20 mouse cellular contexts compared by ENCODE assay signal in the genomic region with DNA sequence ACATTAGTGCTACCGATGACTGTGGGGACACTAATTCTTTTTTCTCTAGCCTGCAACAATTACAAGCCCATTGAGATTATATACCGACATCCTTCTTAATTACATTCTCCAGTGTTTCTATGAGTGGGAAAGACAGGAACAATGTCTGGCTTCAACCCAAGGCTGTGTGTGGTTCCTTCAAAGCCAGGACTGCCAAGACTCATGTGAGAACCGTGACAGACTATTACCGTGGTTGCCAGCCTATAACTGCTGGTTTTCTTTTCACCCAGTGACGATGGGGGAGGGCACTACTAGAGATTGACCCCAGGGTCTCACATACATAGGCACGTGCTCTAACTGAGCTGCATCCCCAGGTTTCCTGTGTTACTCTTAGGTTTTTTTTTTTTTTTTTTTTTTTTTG. TPM values are rescaled to one million over a fixed set of nuclear protein-coding genes. Genes with fewer than 3 reads are reported as not detected.
DNase-seq lines count a peak whose midpoint lies in the region; ATAC-seq lines count a peak whose summit lies in the region.
"Had no signal": no experiment of that assay in that cellular context is flagged by ENCODE, and none has a peak within 500 bp of the region (broad histone marks: within the 10 kb centered on the region; RNA-seq: fewer than 3 reads in every experiment).

No protein-coding gene starts in this region.

- DNase-seq in embryonic facial prominence, embryonic 14.5 days (ENCODE audit: low spot score): peak; percentile 67
- DNase-seq in embryonic facial prominence, embryonic 10.5 days (ENCODE audit: low spot score): no peak
- DNase-seq in hindbrain, embryonic 14.5 days (ENCODE audit: low spot score): peak; percentile 31
- no peak for DNase-seq in hindbrain, embryonic 10.5 days (ENCODE audit: low spot score)
- no peak for DNase-seq in midbrain, embryonic 11.5 days (ENCODE audit: low spot score, missing footprints)
- DNase-seq in Muller cell, postnatal 12 days (ENCODE audit: inconsistent ontology term): peak; percentile 64
- no peak for DNase-seq in gastrocnemius, postnatal 14 days
- DNase-seq: adrenal gland, postnatal 25 days; cerebellum, adult 18-20 months; gastrocnemius, postnatal 25 days; right cerebral cortex, adult 18-20 months had no signal

- peak; percentile 44; the same call in 1 of the 2 replicates for ATAC-seq in embryonic facial prominence, embryonic 14.5 days (ENCODE audit: low read depth)
- ATAC-seq in hindbrain, embryonic 14.5 days (ENCODE audit: low FRiP score): no peak
- ATAC-seq in midbrain, embryonic 12.5 days (ENCODE audit: low FRiP score, low read depth): 0 out of 2 replicates have a peak, but pooled peaks have one; percentile 9
- no peak for ATAC-seq in midbrain, embryonic 11.5 days (ENCODE audit: low FRiP score)
- ATAC-seq: CD4-positive, CD25-positive, alpha-beta regulatory T cell, adult 4 months; intestine, postnatal 0 days; liver, embryonic 12.5 days had no signal

- H3K9me3 ChIP-seq in embryonic facial prominence, embryonic 14.5 days (ENCODE audit: control insufficient read depth, low read length): peaks cover 5% of the 10 kb centered on the region; the same call in 1 of the 2 replicates
- peaks cover 4% of the 10 kb centered on the region; the same call in 1 of the 2 replicates for H3K9me3 ChIP-seq in embryonic facial prominence, embryonic 10.5 days
- peaks cover 13% of the 10 kb centered on the region for H3K9me3 ChIP-seq in hindbrain, embryonic 14.5 days (ENCODE audit: control insufficient read depth, low read length)
- peaks cover 37% of the 10 kb centered on the region for H3K9me3 ChIP-seq in hindbrain, embryonic 10.5 days
- H3K9me3 ChIP-seq in midbrain, embryonic 12.5 days: peaks cover 4% of the 10 kb centered on the region; the same call in 1 of the 2 replicates
- H3K9me3 ChIP-seq in midbrain, embryonic 11.5 days (ENCODE audit: control insufficient read depth, low read length): no peaks in the 10 kb centered on the region
- H3K9me3 ChIP-seq: hindbrain, embryonic 15.5 days; lung, embryonic 15.5 days had no signal

- no peaks in the 10 kb centered on the region for H3K27me3 ChIP-seq in embryonic facial prominence, embryonic 14.5 days (replicated peaks; ENCODE audit: control insufficient read depth, insufficient read depth, low read length)
- H3K27me3 ChIP-seq in embryonic facial prominence, embryonic 10.5 days (replicated peaks; ENCODE audit: low read depth, poor library complexity, severe bottlenecking): no peaks in the 10 kb centered on the region
- no peaks in the 10 kb centered on the region for H3K27me3 ChIP-seq in hindbrain, embryonic 14.5 days (ENCODE audit: control insufficient read depth, insufficient read depth, low read length)
- H3K27me3 ChIP-seq in hindbrain, embryonic 10.5 days (ENCODE audit: insufficient read depth, poor library complexity, severe bottlenecking): no peaks in the 10 kb centered on the region
- no peaks in the 10 kb centered on the region for H3K27me3 ChIP-seq in midbrain, embryonic 12.5 days
- H3K27me3 ChIP-seq in midbrain, embryonic 11.5 days (ENCODE audit: control insufficient read depth, insufficient read depth, low read length): no peaks in the 10 kb centered on the region
- H3K27me3 ChIP-seq: hindbrain, embryonic 15.5 days; limb, embryonic 12.5 days; liver, embryonic 12.5 days; lung, embryonic 15.5 days had no signal

- 61% methylated on average over 6 of the region's 6 CpGs for WGBS in embryonic facial prominence, embryonic 14.5 days
- 85% methylated on average over 6 of the region's 6 CpGs for WGBS in embryonic facial prominence, embryonic 10.5 days
- WGBS in hindbrain, embryonic 14.5 days: 48% methylated on average over 6 of the region's 6 CpGs
- 86% methylated on average over 6 of the region's 6 CpGs for WGBS in hindbrain, embryonic 10.5 days
- 76% methylated on average over 6 of the region's 6 CpGs for WGBS in midbrain, embryonic 12.5 days
- WGBS in midbrain, embryonic 11.5 days: 90% methylated on average over 6 of the region's 6 CpGs

- no peak overlapping the region for H3K9ac ChIP-seq in embryonic facial prominence, embryonic 14.5 days (ENCODE audit: low read depth, low read length)
- H3K9ac ChIP-seq in hindbrain, embryonic 14.5 days: no peak overlapping the region
- H3K9ac ChIP-seq in midbrain, embryonic 12.5 days (replicated peaks): no peak overlapping the region
- H3K9ac ChIP-seq in midbrain, embryonic 11.5 days (ENCODE audit: low read length): no peak overlapping the region
- H3K9ac ChIP-seq: hindbrain, embryonic 15.5 days; limb, embryonic 12.5 days; liver, embryonic 12.5 days; lung, embryonic 15.5 days had no signal

- H3K27ac ChIP-seq in embryonic facial prominence, embryonic 14.5 days (replicated peaks; ENCODE audit: low read depth, low read length): no peak overlapping the region
- H3K27ac ChIP-seq in embryonic facial prominence, embryonic 10.5 days (replicated peaks): no peak overlapping the region
- no peak overlapping the region for H3K27ac ChIP-seq in hindbrain, embryonic 14.5 days
- H3K27ac ChIP-seq in hindbrain, embryonic 10.5 days: no peak overlapping the region
- H3K27ac ChIP-seq in midbrain, embryonic 12.5 days (replicated peaks): no peak overlapping the region
- H3K27ac ChIP-seq in midbrain, embryonic 11.5 days (ENCODE audit: low read depth, low read length): no peak overlapping the region
- H3K27ac ChIP-seq: hindbrain, embryonic 15.5 days; kidney, postnatal 0 days; limb, embryonic 12.5 days; liver, embryonic 12.5 days; lung, embryonic 15.5 days; stomach, postnatal 0 days had no signal

- no peak overlapping the region for H3K4me2 ChIP-seq in embryonic facial prominence, embryonic 14.5 days (ENCODE audit: low read depth, low read length)
- no peak overlapping the region for H3K4me2 ChIP-seq in hindbrain, embryonic 14.5 days (replicated peaks)
- H3K4me2 ChIP-seq in midbrain, embryonic 12.5 days (replicated peaks): no peak overlapping the region
- no peak overlapping the region for H3K4me2 ChIP-seq in midbrain, embryonic 11.5 days
- H3K4me2 ChIP-seq: hindbrain, embryonic 15.5 days; limb, embryonic 12.5 days; liver, embryonic 12.5 days; lung, embryonic 15.5 days had no signal

- intact Hi-C loops in gastrocnemius, postnatal 14 days (cut with DNase I; ENCODE audit: low total_unique reads): no loop called here

- H3K4me3 ChIP-seq in embryonic facial prominence, embryonic 14.5 days (ENCODE audit: low read depth, low read length): no peak overlapping the region
- no peak overlapping the region for H3K4me3 ChIP-seq in embryonic facial prominence, embryonic 10.5 days
- no peak overlapping the region for H3K4me3 ChIP-seq in hindbrain, embryonic 14.5 days (replicated peaks; ENCODE audit: low read length)
- H3K4me3 ChIP-seq in hindbrain, embryonic 10.5 days: no peak overlapping the region
- no peak overlapping the region for H3K4me3 ChIP-seq in midbrain, embryonic 12.5 days
- no peak overlapping the region for H3K4me3 ChIP-seq in midbrain, embryonic 11.5 days (ENCODE audit: low read depth, low read length)
- H3K4me3 ChIP-seq: hindbrain, embryonic 15.5 days; limb, embryonic 12.5 days; liver, embryonic 12.5 days; lung, embryonic 15.5 days had no signal

- peaks cover 7% of the 10 kb centered on the region; the same call in 1 of the 2 replicates for H3K36me3 ChIP-seq in embryonic facial prominence, embryonic 14.5 days (ENCODE audit: control insufficient read depth, insufficient read depth, low read length)
- peaks cover 54% of the 10 kb centered on the region for H3K36me3 ChIP-seq in embryonic facial prominence, embryonic 10.5 days (replicated peaks)
- H3K36me3 ChIP-seq in hindbrain, embryonic 14.5 days (replicated peaks; ENCODE audit: control insufficient read depth, insufficient read depth): no peaks in the 10 kb centered on the region; the same call in 1 of the 2 replicates
- H3K36me3 ChIP-seq in hindbrain, embryonic 10.5 days: peaks cover 45% of the 10 kb centered on the region
- peaks cover 9% of the 10 kb centered on the region; the same call in 1 of the 2 replicates for H3K36me3 ChIP-seq in midbrain, embryonic 12.5 days
- no peaks in the 10 kb centered on the region for H3K36me3 ChIP-seq in midbrain, embryonic 11.5 days (ENCODE audit: control insufficient read depth, insufficient read depth, low read length)
- H3K36me3 ChIP-seq: lung, embryonic 15.5 days had no signal

- no peaks in the 10 kb centered on the region for H3K4me1 ChIP-seq in embryonic facial prominence, embryonic 14.5 days (ENCODE audit: control insufficient read depth, insufficient read depth, low read length)
- no peaks in the 10 kb centered on the region for H3K4me1 ChIP-seq in embryonic facial prominence, embryonic 10.5 days
- no peaks in the 10 kb centered on the region for H3K4me1 ChIP-seq in hindbrain, embryonic 14.5 days (replicated peaks; ENCODE audit: control insufficient read depth, insufficient read depth, low read length)
- no peaks in the 10 kb centered on the region for H3K4me1 ChIP-seq in hindbrain, embryonic 10.5 days (replicated peaks)
- no peaks in the 10 kb centered on the region for H3K4me1 ChIP-seq in midbrain, embryonic 12.5 days
- H3K4me1 ChIP-seq in midbrain, embryonic 11.5 days (ENCODE audit: control insufficient read depth, insufficient read depth, low read length): no peaks in the 10 kb centered on the region
- H3K4me1 ChIP-seq: limb, embryonic 12.5 days; liver, embryonic 12.5 days; lung, embryonic 15.5 days had no signal

RNA-seq across cellular contexts. Expression of a gene that starts 15.4 kb away (rescaled TPM):
- 57.6 and 63.5 TPM in 2 replicates for polyA plus RNA-seq in embryonic facial prominence, embryonic 14.5 days (2014; fragmentation: Nextera tagmentation; extraction: Ambion mirVana)
- 54.6 and 58.7 TPM in 2 replicates for polyA plus RNA-seq in embryonic facial prominence, embryonic 10.5 days (2016; fragmentation: Nextera tagmentation; extraction: Ambion mirVana)
- 81.7 and 86.8 TPM in 2 replicates for polyA plus RNA-seq in hindbrain, embryonic 14.5 days (2014; fragmentation: Nextera tagmentation; extraction: Ambion mirVana)
- polyA plus RNA-seq in hindbrain, embryonic 10.5 days (2016; fragmentation: Nextera tagmentation; extraction: Ambion mirVana): 60.8 and 63.2 TPM in 2 replicates
- 64.8 and 72.0 TPM in 2 replicates for polyA plus RNA-seq in midbrain, embryonic 12.5 days (2016; fragmentation: Nextera tagmentation; extraction: Ambion mirVana)
- 67.6 and 72.9 TPM in 2 replicates for polyA plus RNA-seq in midbrain, embryonic 11.5 days (2014; fragmentation: Nextera tagmentation; extraction: Ambion mirVana)
- total RNA-seq in gastrocnemius, postnatal 14 days (2021): 10 to 100 TPM; 14.1 to 15.4 TPM

RNA-seq across cellular contexts. Expression of a gene that starts 25.2 kb away (rescaled TPM):
- polyA plus RNA-seq in embryonic facial prominence, embryonic 14.5 days (2014; fragmentation: Nextera tagmentation; extraction: Ambion mirVana): 39.5 and 43.3 TPM in 2 replicates
- polyA plus RNA-seq in embryonic facial prominence, embryonic 10.5 days (2016; fragmentation: Nextera tagmentation; extraction: Ambion mirVana): 61.4 and 67.4 TPM in 2 replicates
- polyA plus RNA-seq in hindbrain, embryonic 14.5 days (2014; fragmentation: Nextera tagmentation; extraction: Ambion mirVana): 42.6 and 49.1 TPM in 2 replicates
- polyA plus RNA-seq in hindbrain, embryonic 10.5 days (2016; fragmentation: Nextera tagmentation; extraction: Ambion mirVana): 51.0 and 59.6 TPM in 2 replicates
- polyA plus RNA-seq in midbrain, embryonic 12.5 days (2016; fragmentation: Nextera tagmentation; extraction: Ambion mirVana): 54.9 and 63.7 TPM in 2 replicates
- 51.0 and 58.0 TPM in 2 replicates for polyA plus RNA-seq in midbrain, embryonic 11.5 days (2014; fragmentation: Nextera tagmentation; extraction: Ambion mirVana)
- total RNA-seq in gastrocnemius, postnatal 14 days (2021): 10 to 100 TPM; 29.4 to 30.3 TPM

Comparison
In these comparisons a context has a peak if more than half of its experiments do, and no peak if none do; other contexts are left out.
1. ATAC-seq: peak in embryonic facial prominence, embryonic 14.5 days (single experiment) and midbrain, embryonic 12.5 days (single experiment); none in hindbrain, embryonic 14.5 days (single experiment) and midbrain, embryonic 11.5 days (single experiment).
2. DNase-seq: peak in embryonic facial prominence, embryonic 14.5 days (single experiment), hindbrain, embryonic 14.5 days (single experiment) and Muller cell, postnatal 12 days (single experiment); none in embryonic facial prominence, embryonic 10.5 days (single experiment), hindbrain, embryonic 10.5 days (single experiment), midbrain, embryonic 11.5 days (single experiment) and gastrocnemius, postnatal 14 days (single experiment).